Comparison of ENCODE assay signal across 11 mouse cellular contexts in the genomic region with DNA sequence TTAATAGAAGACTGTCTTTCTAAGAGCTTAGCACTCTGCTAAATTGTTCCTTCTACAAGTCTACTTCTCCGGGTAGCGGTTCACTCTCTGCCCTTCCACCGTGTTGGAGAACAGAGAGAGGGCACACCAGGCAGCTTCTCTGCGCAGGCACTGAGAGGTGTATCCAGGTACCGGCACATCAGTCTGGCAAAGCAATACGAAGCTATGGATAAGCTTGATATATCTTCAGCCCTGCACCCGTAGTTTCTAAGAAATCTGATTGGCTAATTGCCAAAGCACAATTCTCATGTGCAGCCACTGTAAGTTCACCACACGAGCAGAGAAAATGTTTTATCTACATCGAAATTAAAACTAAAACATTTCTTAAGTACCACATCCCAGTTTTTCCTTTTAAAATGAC. TPM values are rescaled to one million over a fixed set of nuclear protein-coding genes. Genes with fewer than 3 reads are reported as not detected.
DNase-seq lines count a peak whose midpoint lies in the region; ATAC-seq lines count a peak whose summit lies in the region.
"Had no signal": no experiment of that assay in that cellular context is flagged by ENCODE, and none has a peak within 500 bp of the region (broad histone marks: within the 10 kb centered on the region; RNA-seq: fewer than 3 reads in every experiment).

No protein-coding gene starts in this region.

- H3K4me3 ChIP-seq in heart, embryonic 13.5 days, result peak overlapping the region; percentile 80
- peak overlapping the region; percentile 26; the same call in 1 of the 2 replicates for H3K4me3 ChIP-seq in embryonic facial prominence, embryonic 13.5 days
- no peak overlapping the region for H3K4me3 ChIP-seq in hindbrain, embryonic 16.5 days (ENCODE audit: low read length)
- H3K4me3 ChIP-seq in midbrain, embryonic 10.5 days, result peak overlapping the region; percentile 74; the same call in 1 of the 2 replicates

- no peak for ATAC-seq in heart, embryonic 13.5 days (ENCODE audit: extremely low read depth, insufficient number of reproducible peaks, low FRiP score, low TSS enrichment)
- no peak for ATAC-seq in embryonic facial prominence, embryonic 13.5 days (ENCODE audit: insufficient number of reproducible peaks, insufficient read depth, low FRiP score, low TSS enrichment, low read depth)
- ATAC-seq in hindbrain, embryonic 16.5 days, result no peak
- ATAC-seq: CD4-positive, CD25-positive, alpha-beta regulatory T cell, adult 4 months had no signal

- no peak overlapping the region for H3K27ac ChIP-seq in heart, embryonic 13.5 days (replicated peaks)
- H3K27ac ChIP-seq in embryonic facial prominence, embryonic 13.5 days, result no peak overlapping the region
- no peak overlapping the region for H3K27ac ChIP-seq in hindbrain, embryonic 16.5 days (ENCODE audit: low read depth, low read length)
- H3K27ac ChIP-seq in midbrain, embryonic 10.5 days (replicated peaks), result no peak overlapping the region

- intact Hi-C loops in heart, postnatal 10 days (cut with DNase I), result no loop called here

- H3K9ac ChIP-seq in heart, embryonic 13.5 days, result peak overlapping the region; percentile 42; the same call in 1 of the 2 replicates
- H3K9ac ChIP-seq in embryonic facial prominence, embryonic 13.5 days, result no peak overlapping the region
- no peak overlapping the region for H3K9ac ChIP-seq in hindbrain, embryonic 16.5 days (ENCODE audit: low read depth, low read length)

- H3K27me3 ChIP-seq in heart, embryonic 13.5 days (replicated peaks), result no peaks in the 10 kb centered on the region
- H3K27me3 ChIP-seq in embryonic facial prominence, embryonic 13.5 days, result 0 out of 2 replicates have a peak, but pooled peaks cover 5% of the 10 kb centered on the region
- H3K27me3 ChIP-seq in hindbrain, embryonic 16.5 days (replicated peaks; ENCODE audit: control insufficient read depth, insufficient read depth, low read length), result no peaks in the 10 kb centered on the region
- H3K27me3 ChIP-seq in midbrain, embryonic 10.5 days (ENCODE audit: low read depth, poor library complexity, severe bottlenecking), result peaks cover 25% of the 10 kb centered on the region

- WGBS in heart, embryonic 13.5 days, result 38% methylated on average over 9 of the region's 9 CpGs
- 45% methylated on average over 9 of the region's 9 CpGs for WGBS in embryonic facial prominence, embryonic 13.5 days
- 49% methylated on average over 9 of the region's 9 CpGs for WGBS in hindbrain, embryonic 16.5 days
- WGBS in midbrain, embryonic 10.5 days, result 84% methylated on average over 9 of the region's 9 CpGs

- H3K4me2 ChIP-seq in heart, embryonic 13.5 days, result peak overlapping the region; percentile 91
- H3K4me2 ChIP-seq in embryonic facial prominence, embryonic 13.5 days, result peak overlapping the region; percentile 79
- peak overlapping the region; percentile 25; the same call in 1 of the 2 replicates for H3K4me2 ChIP-seq in hindbrain, embryonic 16.5 days (ENCODE audit: low read length)

- no peaks in the 10 kb centered on the region for H3K36me3 ChIP-seq in heart, embryonic 13.5 days
- H3K36me3 ChIP-seq in embryonic facial prominence, embryonic 13.5 days, result no peaks in the 10 kb centered on the region
- H3K36me3 ChIP-seq in hindbrain, embryonic 16.5 days (ENCODE audit: control insufficient read depth, insufficient read depth, low read length), result no peaks in the 10 kb centered on the region
- H3K36me3 ChIP-seq in midbrain, embryonic 10.5 days, result peaks cover 2% of the 10 kb centered on the region; the same call in 1 of the 2 replicates

- H3K9me3 ChIP-seq in heart, embryonic 13.5 days, result no peaks in the 10 kb centered on the region
- no peaks in the 10 kb centered on the region for H3K9me3 ChIP-seq in embryonic facial prominence, embryonic 13.5 days
- no peaks in the 10 kb centered on the region for H3K9me3 ChIP-seq in hindbrain, embryonic 16.5 days (ENCODE audit: control insufficient read depth, low read length)
- no peaks in the 10 kb centered on the region for H3K9me3 ChIP-seq in midbrain, embryonic 10.5 days (replicated peaks)

- peaks cover 42% of the 10 kb centered on the region for H3K4me1 ChIP-seq in heart, embryonic 13.5 days
- H3K4me1 ChIP-seq in embryonic facial prominence, embryonic 13.5 days, result peaks cover 22% of the 10 kb centered on the region
- H3K4me1 ChIP-seq in hindbrain, embryonic 16.5 days (ENCODE audit: control insufficient read depth, insufficient read depth, low read depth, low read length), result no peaks in the 10 kb centered on the region; the same call in 1 of the 2 replicates
- H3K4me1 ChIP-seq in midbrain, embryonic 10.5 days, result peaks cover 39% of the 10 kb centered on the region

- no peak for DNase-seq in heart, postnatal 10 days
- DNase-seq in midbrain, embryonic 10.5 days (ENCODE audit: low spot score), result no peak
- DNase-seq in spleen, adult 18-20 months, result no peak
- no peak for DNase-seq in left cerebral cortex, adult 9 months (ENCODE audit: low spot score in 2 of 2)
- no peak for DNase-seq in cerebellum, postnatal 25 days
- DNase-seq: cerebellum, adult 18-20 months; gastrocnemius, postnatal 25 days had no signal

RNA-seq across cellular contexts. Expression of a gene that starts 2.2 kb away (rescaled TPM):
- 23.9 and 24.8 TPM in 2 replicates for polyA plus RNA-seq in heart, embryonic 13.5 days (2015; fragmentation: Nextera tagmentation; extraction: Ambion mirVana)
- 10 to 100 TPM; 29.4 to 30.0 TPM for total RNA-seq in heart, postnatal 10 days (2021)
- 43.0 and 46.9 TPM in 2 replicates for polyA plus RNA-seq in embryonic facial prominence, embryonic 13.5 days (2015; fragmentation: Nextera tagmentation; extraction: Ambion mirVana)
- 11.0 and 15.0 TPM in 2 replicates for polyA plus RNA-seq in hindbrain, embryonic 16.5 days (2015; fragmentation: Nextera tagmentation; extraction: Ambion mirVana)
- 44.3 and 48.2 TPM in 2 replicates for polyA plus RNA-seq in midbrain, embryonic 10.5 days (2016; fragmentation: Nextera tagmentation; extraction: Ambion mirVana)

RNA-seq across cellular contexts. Expression of a gene that starts 33.3 kb away (rescaled TPM):
- polyA plus RNA-seq in heart, embryonic 13.5 days (2015; fragmentation: Nextera tagmentation; extraction: Ambion mirVana), result 36.5 and 36.6 TPM in 2 replicates
- total RNA-seq in heart, postnatal 10 days (2021), result 10 to 100 TPM; 13.7 to 15.9 TPM
- 7.3 and 8.6 TPM in 2 replicates for polyA plus RNA-seq in embryonic facial prominence, embryonic 13.5 days (2015; fragmentation: Nextera tagmentation; extraction: Ambion mirVana)
- polyA plus RNA-seq in hindbrain, embryonic 16.5 days (2015; fragmentation: Nextera tagmentation; extraction: Ambion mirVana), result 25.9 and 32.9 TPM in 2 replicates
- polyA plus RNA-seq in midbrain, embryonic 10.5 days (2016; fragmentation: Nextera tagmentation; extraction: Ambion mirVana), result 5.8 and 8.0 TPM in 2 replicates

Comparison
In these comparisons a context has a peak if more than half of its experiments do, and no peak if none do; other contexts are left out.
1. H3K4me2 ChIP-seq: peak in every context shown above with its lines; median percentile 91 in heart, embryonic 13.5 days; 79 in embryonic facial prominence, embryonic 13.5 days; 25 in hindbrain, embryonic 16.5 days.